Mouse (Mus musculus): Measurements from ENCODE around the gene Sarm1. TPM values are rescaled to one million over a fixed set of nuclear protein-coding genes. Genes with fewer than 3 reads are reported as not detected.

Sarm1 gene
- polyA plus RNA-seq, 1 experiment from 2014 or later = 0.16 TPM

DNA sequence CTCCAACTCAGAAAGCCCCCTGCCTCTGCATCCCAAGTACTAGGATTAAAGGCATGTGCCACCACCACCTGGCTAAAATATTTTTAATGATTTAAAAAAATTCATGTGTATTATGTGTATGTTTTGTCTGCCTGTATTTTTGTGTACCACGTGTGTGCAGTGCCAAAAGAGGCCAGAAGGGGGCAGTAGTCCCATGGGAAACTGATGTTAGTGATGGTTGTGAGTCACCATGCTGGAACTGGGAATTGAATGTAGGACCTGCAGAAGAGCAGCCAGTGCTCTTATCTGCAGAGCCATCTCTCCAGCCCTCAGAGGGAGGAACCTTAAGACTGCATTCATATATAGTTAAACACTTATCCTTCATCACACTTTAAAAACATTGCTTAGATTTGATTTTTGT, 35.7 kb downstream of the Sarm1 start:
- Histone ChIP-seq H3K4me3 (replicated peaks) (no peak overlapping the region), H3K9me3 (replicated peaks) (peaks cover 4% of the 10 kb centered on the region; the same call in 1 of the 2 replicates), H3K4me1 (replicated peaks) (peaks cover 40% of the 10 kb centered on the region), H3K36me3 (no peaks in the 10 kb centered on the region), H3K4me2 (no peak overlapping the region), H3K27me3 (no peaks in the 10 kb centered on the region; the same call in 1 of the 2 replicates), H3K27ac (no peak overlapping the region), H3K9ac (no peak overlapping the region)
- no peak for ATAC-seq (ENCODE audit: low read depth)
- DNase-seq = no peak
- WGBS (ENCODE audit: insufficient replicate concordance) = 58% methylated on average over 1 of the region's 1 CpGs

DNA sequence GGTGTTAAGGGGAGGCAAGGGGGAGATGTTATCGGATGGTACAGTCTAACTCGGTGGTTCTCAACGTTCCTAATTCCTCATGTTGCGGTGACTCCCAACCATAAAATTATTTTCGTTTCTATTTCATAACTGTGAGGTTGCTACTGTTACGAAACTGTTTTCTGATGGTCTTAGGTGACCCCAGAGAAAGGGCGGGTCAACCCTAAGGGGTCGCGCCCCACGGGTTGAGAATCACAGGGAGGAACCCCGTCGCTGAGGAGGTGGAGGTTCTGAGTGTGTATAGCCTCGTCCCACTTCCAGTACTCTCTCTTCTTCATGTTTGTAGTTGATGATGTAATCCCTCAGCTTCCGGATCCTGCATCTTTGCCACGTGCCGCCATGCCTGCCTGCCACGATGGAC, 38.8 kb downstream of the Sarm1 start:
- Histone ChIP-seq H3K4me1 (replicated peaks) (peaks cover 12% of the 10 kb centered on the region), H3K4me3 (replicated peaks) (no peak overlapping the region), H3K36me3 (no peaks in the 10 kb centered on the region), H3K9me3 (replicated peaks) (peaks cover 4% of the 10 kb centered on the region; the same call in 1 of the 2 replicates), H3K27ac (no peak overlapping the region), H3K27me3 (peaks cover 3% of the 10 kb centered on the region; the same call in 1 of the 2 replicates), H3K4me2 (no peak overlapping the region), H3K9ac (no peak overlapping the region)
- WGBS (ENCODE audit: insufficient replicate concordance) = 67% methylated on average over 17 of the region's 17 CpGs
- ATAC-seq (ENCODE audit: low read depth) = no peak
- DNase-seq = no peak

- DNase-seq (no peak), ATAC-seq (ENCODE audit: low read depth) (no peak)
- Histone ChIP-seq H3K27ac (no peak overlapping the region), H3K4me3 (replicated peaks) (no peak overlapping the region), H3K9me3 (replicated peaks) (no peaks in the 10 kb centered on the region), H3K36me3 (no peaks in the 10 kb centered on the region), H3K4me2 (no peak overlapping the region), H3K9ac (no peak overlapping the region), H3K4me1 (replicated peaks) (peaks cover 3% of the 10 kb centered on the region), H3K27me3 (peaks cover 10% of the 10 kb centered on the region; the same call in 1 of the 2 replicates)
- WGBS (ENCODE audit: insufficient replicate concordance) = 22% methylated on average over 5 of the region's 5 CpGs
These were observed 42.2 kb downstream of the Sarm1 start for GRCm38 (mm10) chr11:78455308-78455707.

- ATAC-seq (ENCODE audit: low read depth) = no peak
These were observed 43.3 kb downstream of the Sarm1 start for GRCm38 (mm10) chr11:78454276-78454675.

DNA sequence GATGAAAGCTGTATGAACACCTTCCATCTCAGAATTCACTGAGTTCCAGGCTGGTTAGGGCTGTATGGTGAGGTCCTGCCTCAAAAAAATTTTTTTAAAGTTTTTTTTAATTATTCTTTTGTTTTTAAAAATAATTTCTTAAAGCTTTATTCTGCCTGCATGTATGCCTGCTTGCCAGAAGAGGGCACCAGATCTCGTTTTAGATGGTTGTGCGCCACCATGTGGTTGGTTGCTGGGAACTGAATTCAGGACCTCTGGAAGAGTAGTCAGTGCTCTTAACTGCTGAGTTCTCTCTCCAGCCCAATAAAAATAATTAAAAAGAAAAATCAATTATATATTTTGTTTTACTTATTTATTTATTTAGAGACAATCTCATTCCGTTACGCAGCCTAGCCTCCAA, 43.9 kb downstream of the Sarm1 start:
- Histone ChIP-seq H3K4me1 (replicated peaks) (peaks cover 3% of the 10 kb centered on the region), H3K9ac (no peak overlapping the region), H3K4me2 (no peak overlapping the region), H3K4me3 (replicated peaks) (no peak overlapping the region), H3K36me3 (no peaks in the 10 kb centered on the region), H3K27me3 (peaks cover 10% of the 10 kb centered on the region; the same call in 1 of the 2 replicates), H3K27ac (no peak overlapping the region), H3K9me3 (replicated peaks) (no peaks in the 10 kb centered on the region)
- peak; percentile 49 for DNase-seq
- no peak for ATAC-seq (ENCODE audit: low read depth)
- WGBS (ENCODE audit: insufficient replicate concordance) = 9% methylated on average over 4 of the region's 4 CpGs

More at GRCm38 (mm10) chr11:78454276-78454675, 43.3 kb downstream of the Sarm1 start:
- H3K27ac ChIP-seq = no peak overlapping the region
- no peak overlapping the region for H3K4me2 ChIP-seq
- no peak for DNase-seq
- peaks cover 10% of the 10 kb centered on the region; the same call in 1 of the 2 replicates for H3K27me3 ChIP-seq
- H3K4me1 ChIP-seq (replicated peaks) = peaks cover 3% of the 10 kb centered on the region
- WGBS (ENCODE audit: insufficient replicate concordance) = 52% methylated on average over 7 of the region's 7 CpGs
- no peaks in the 10 kb centered on the region for H3K9me3 ChIP-seq (replicated peaks)
- no peaks in the 10 kb centered on the region for H3K36me3 ChIP-seq
- no peak overlapping the region for H3K4me3 ChIP-seq (replicated peaks)
- no peak overlapping the region for H3K9ac ChIP-seq

GRCm38 (mm10) chr11:78450337-78450736, 47.2 kb downstream of the Sarm1 start:
- Histone ChIP-seq H3K4me1 (replicated peaks) (no peaks in the 10 kb centered on the region), H3K27ac (no peak overlapping the region), H3K36me3 (no peaks in the 10 kb centered on the region), H3K27me3 (peaks cover 6% of the 10 kb centered on the region; the same call in 1 of the 2 replicates), H3K9me3 (replicated peaks) (no peaks in the 10 kb centered on the region), H3K4me2 (no peak overlapping the region), H3K9ac (no peak overlapping the region), H3K4me3 (replicated peaks) (no peak overlapping the region)
- WGBS (ENCODE audit: insufficient replicate concordance) = 28% methylated on average over 2 of the region's 2 CpGs
- DNase-seq (no peak), ATAC-seq (ENCODE audit: low read depth) (no peak)

DNA sequence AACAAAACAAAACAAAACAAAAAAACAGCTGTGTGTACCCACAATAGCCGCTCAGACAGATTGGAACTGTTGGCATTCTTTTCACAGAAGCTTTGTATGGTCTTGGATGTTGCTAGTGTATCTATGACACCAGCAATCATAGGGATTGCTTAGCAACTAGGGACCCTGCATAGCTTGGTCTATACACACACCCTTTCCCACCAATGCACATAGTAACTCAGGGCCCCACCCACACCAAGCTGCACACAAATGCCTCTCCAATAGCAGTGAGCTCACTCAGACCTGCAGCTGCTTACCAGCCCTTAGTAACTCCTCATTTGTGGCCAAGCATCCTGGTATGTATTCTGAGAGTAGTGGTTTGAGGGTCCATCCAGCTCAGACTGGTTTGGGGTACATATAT, 49.3 kb downstream of the Sarm1 start:
- 77% methylated on average over 1 of the region's 1 CpGs for WGBS (ENCODE audit: insufficient replicate concordance)
- Histone ChIP-seq H3K4me1 (replicated peaks) (no peaks in the 10 kb centered on the region), H3K27me3 (peaks cover 6% of the 10 kb centered on the region; the same call in 1 of the 2 replicates), H3K27ac (no peak overlapping the region), H3K36me3 (no peaks in the 10 kb centered on the region), H3K4me2 (no peak overlapping the region), H3K4me3 (replicated peaks) (no peak overlapping the region), H3K9me3 (replicated peaks) (no peaks in the 10 kb centered on the region), H3K9ac (no peak overlapping the region)
- ATAC-seq (ENCODE audit: low read depth) (no peak), DNase-seq (no peak)

DNA sequence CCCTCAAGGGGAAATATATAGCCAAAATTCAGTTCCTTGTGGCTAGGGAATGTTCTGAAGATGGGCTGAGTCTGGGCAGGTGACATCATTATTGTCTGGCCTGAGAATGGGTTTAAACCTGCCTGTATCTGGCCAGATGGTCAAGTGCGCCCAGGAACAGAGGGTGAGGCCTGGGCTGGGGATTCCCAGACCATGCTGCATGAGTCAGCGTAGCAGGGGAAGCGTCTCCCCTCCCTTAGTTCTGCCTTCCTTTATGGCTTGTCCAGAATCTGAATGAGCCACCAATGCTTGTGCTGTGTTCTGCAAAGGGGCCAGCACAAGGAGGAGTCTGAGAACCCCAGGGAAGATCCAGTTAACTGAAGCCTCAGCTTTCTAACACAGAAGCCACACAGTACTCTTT, 50.4 kb downstream of the Sarm1 start:
- Histone ChIP-seq H3K9me3 (replicated peaks) (no peaks in the 10 kb centered on the region), H3K27ac (no peak overlapping the region), H3K27me3 (peaks cover 6% of the 10 kb centered on the region; the same call in 1 of the 2 replicates), H3K4me1 (replicated peaks) (no peaks in the 10 kb centered on the region), H3K36me3 (no peaks in the 10 kb centered on the region), H3K4me2 (no peak overlapping the region), H3K4me3 (replicated peaks) (no peak overlapping the region), H3K9ac (no peak overlapping the region)
- DNase-seq (no peak), ATAC-seq (ENCODE audit: low read depth) (no peak)
- 41% methylated on average over 3 of the region's 3 CpGs for WGBS (ENCODE audit: insufficient replicate concordance)

GRCm38 (mm10) chr11:78443115-78443514, 54.4 kb downstream of the Sarm1 start:
- Histone ChIP-seq H3K27me3 (no peaks in the 10 kb centered on the region), H3K9me3 (replicated peaks) (no peaks in the 10 kb centered on the region), H3K4me1 (replicated peaks) (no peaks in the 10 kb centered on the region), H3K36me3 (no peaks in the 10 kb centered on the region), H3K4me3 (replicated peaks) (no peak overlapping the region), H3K9ac (no peak overlapping the region), H3K27ac (no peak overlapping the region), H3K4me2 (no peak overlapping the region)
- 65% methylated on average over 5 of the region's 5 CpGs for WGBS (ENCODE audit: insufficient replicate concordance)
- DNase-seq (no peak), ATAC-seq (ENCODE audit: low read depth) (no peak)

- H3K4me3 ChIP-seq (replicated peaks) = no peak overlapping the region
- H3K36me3 ChIP-seq = no peaks in the 10 kb centered on the region
- no peak for ATAC-seq (ENCODE audit: low read depth)
- H3K4me2 ChIP-seq = no peak overlapping the region
- H3K27me3 ChIP-seq = peaks cover 6% of the 10 kb centered on the region
- DNase-seq = no peak
- no peak overlapping the region for H3K9ac ChIP-seq
- H3K27ac ChIP-seq = no peak overlapping the region
- H3K9me3 ChIP-seq (replicated peaks) = no peaks in the 10 kb centered on the region
- peaks cover 9% of the 10 kb centered on the region for H3K4me1 ChIP-seq (replicated peaks)
- whole genome bisulfite sequencing (ENCODE audit: insufficient replicate concordance) = 40% methylated on average over 3 of the region's 3 CpGs
These were observed 59.1 kb downstream of the Sarm1 start for GRCm38 (mm10) chr11:78438399-78438930.

GRCm38 (mm10) chr11:78437182-78437581, 60.4 kb downstream of the Sarm1 start:
- no peak overlapping the region for H3K27ac ChIP-seq
- no peak overlapping the region for H3K9ac ChIP-seq
- DNase-seq (no peak), ATAC-seq (ENCODE audit: low read depth) (no peak)
- WGBS (ENCODE audit: insufficient replicate concordance) = 71% methylated on average over 7 of the region's 7 CpGs
- H3K27me3 ChIP-seq = peaks cover 10% of the 10 kb centered on the region
- peaks cover 9% of the 10 kb centered on the region for H3K4me1 ChIP-seq (replicated peaks)
- H3K9me3 ChIP-seq (replicated peaks) = no peaks in the 10 kb centered on the region
- H3K4me2 ChIP-seq = no peak overlapping the region
- H3K36me3 ChIP-seq = no peaks in the 10 kb centered on the region
- H3K4me3 ChIP-seq (replicated peaks) = no peak overlapping the region

DNA sequence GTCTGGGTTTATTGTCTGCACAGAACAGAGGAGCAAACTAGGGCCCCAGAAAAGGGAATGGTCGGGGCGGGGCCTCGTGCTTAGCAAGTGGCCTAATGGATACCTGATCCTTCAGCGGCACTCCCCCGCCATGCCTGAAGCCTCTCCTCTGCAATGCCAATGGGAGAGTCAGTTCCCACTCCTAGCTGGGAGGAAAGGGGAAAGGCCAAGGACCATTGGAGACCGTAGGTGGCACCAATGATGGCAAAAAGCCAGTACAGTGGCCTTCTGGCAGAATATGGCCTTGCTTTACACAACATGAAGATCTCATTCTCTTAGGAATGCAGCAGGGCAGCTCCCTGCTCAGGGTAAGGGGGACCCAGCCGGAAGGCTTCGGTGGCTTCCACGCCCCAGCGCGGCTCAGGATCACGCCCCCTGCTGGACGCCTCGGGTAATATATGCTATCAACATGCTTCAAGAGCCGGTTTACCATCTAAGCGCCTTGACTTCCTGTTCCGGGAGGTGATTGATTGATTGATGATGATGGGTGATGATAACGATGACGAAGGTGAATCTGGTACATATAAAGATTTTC, 61.7 kb downstream of the Sarm1 start:
- Histone ChIP-seq H3K4me3 (replicated peaks) (no peak overlapping the region), H3K9ac (no peak overlapping the region), H3K4me1 (replicated peaks) (peaks cover 9% of the 10 kb centered on the region), H3K36me3 (no peaks in the 10 kb centered on the region), H3K9me3 (replicated peaks) (no peaks in the 10 kb centered on the region), H3K4me2 (peak overlapping the region; percentile 30), H3K27me3 (peaks cover 10% of the 10 kb centered on the region), H3K27ac (no peak overlapping the region)
- WGBS (ENCODE audit: insufficient replicate concordance) = 9% methylated on average over 19 of the region's 19 CpGs
- ATAC-seq (ENCODE audit: low read depth) (no peak), DNase-seq (peak; percentile 10)

Data from liver, embryonic 13.5 days (tissue).